Mouse (Mus musculus) brain, embryonic 14.5 days (tissue): ENCODE data around the gene Hoxb8.

Experiments used
- CTCF ChIP-seq: fragments of 200-500 bp; IDR thresholded peaks from 2 replicates; pipeline ENCODE4 v1.5.1; 2012; ENCODE audit warnings: inconsistent platforms, mild to moderate bottlenecking, moderate library complexity, borderline replicate concordance; ENCODE audit not compliant: insufficient read depth, insufficient read length; ENCODE audit errors: extremely low read depth
- POLR2A ChIP-seq: fragments of 200-500 bp; IDR thresholded peaks from 2 replicates; pipeline ENCODE4 v1.6.1; 2012; ENCODE audit warnings: mild to moderate bottlenecking, inconsistent platforms, borderline replicate concordance; ENCODE audit not compliant: poor library complexity, insufficient read depth, insufficient read length, severe bottlenecking; ENCODE audit errors: extremely low read depth

DNA sequence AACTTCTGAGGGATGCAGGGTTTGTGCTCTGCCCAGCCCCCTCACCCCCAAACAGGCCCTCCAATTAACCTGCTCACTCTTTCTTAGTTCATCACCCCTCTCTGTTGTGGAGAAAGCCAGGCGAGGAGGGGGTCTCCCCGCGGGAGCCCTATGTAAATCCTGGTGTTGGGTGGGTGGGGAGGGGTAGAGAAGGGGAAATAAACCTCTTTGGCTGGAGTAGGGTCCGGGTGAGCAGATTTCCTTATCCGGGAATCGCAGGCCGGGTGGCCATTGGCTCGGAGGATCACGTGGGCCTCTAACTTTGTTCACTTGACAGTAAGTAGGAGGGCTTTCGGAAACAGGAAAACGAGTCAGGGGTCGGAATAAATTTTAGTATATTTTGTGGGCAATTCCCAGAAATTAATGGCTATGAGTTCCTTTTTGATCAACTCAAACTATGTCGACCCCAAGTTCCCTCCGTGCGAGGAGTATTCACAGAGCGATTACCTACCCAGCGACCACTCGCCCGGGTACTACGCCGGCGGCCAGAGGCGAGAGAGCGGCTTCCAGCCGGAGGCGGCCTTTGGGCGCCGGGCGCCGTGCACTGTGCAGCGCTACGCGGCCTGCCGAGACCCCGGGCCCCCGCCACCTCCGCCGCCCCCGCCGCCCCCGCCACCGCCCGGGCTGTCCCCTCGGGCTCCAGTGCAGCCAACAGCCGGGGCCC, 36.8 kb downstream of the Hoxb8 start:
- no peak for TF ChIP-seq CTCF
- no peak for TF ChIP-seq POLR2A
